Mouse (Mus musculus): ENCODE results near the gene Cd68. TPM values are rescaled to one million over a fixed set of nuclear protein-coding genes. Genes with fewer than 3 reads are reported as not detected.

Gene Cd68
- polyA plus RNA-seq (2015; fragmentation: Nextera tagmentation; extraction: Ambion mirVana) = 32.0 and 35.4 TPM in 2 replicates

- Histone ChIP-seq H3K9me3 (replicated peaks; ENCODE audit: control insufficient read depth, low read length) (no peaks in the 10 kb centered on the region), H3K4me1 (ENCODE audit: control insufficient read depth, low read depth, low read length) (peaks cover 33% of the 10 kb centered on the region), H3K36me3 (ENCODE audit: control insufficient read depth, insufficient read depth) (peaks cover 45% of the 10 kb centered on the region), H3K27ac (ENCODE audit: low read length) (peak within 1 kb of the TSS; percentile 45), H3K9ac (ENCODE audit: low read depth, low read length) (no peak within 1 kb of the TSS), H3K27me3 (ENCODE audit: control insufficient read depth, insufficient read depth, low read depth, low read length) (no peaks in the 10 kb centered on the region), H3K4me2 (ENCODE audit: low read depth, low read length) (no peak within 1 kb of the TSS; the same call in 1 of the 2 replicates), H3K4me3 (ENCODE audit: low read depth, low read length) (no peak within 1 kb of the TSS)
- 22% methylated on average over 7 of the region's 7 CpGs for WGBS (ENCODE audit: insufficient replicate concordance)
- no peak for ATAC-seq (ENCODE audit: low read depth)
Measured at GRCm38 (mm10) chr11:69665961-69666664, at the start of gene Cd68. Cd68 (minus strand) TSS chr11:69666153.

GRCm38 (mm10) chr11:69715482-69715881 is 49.5 kb upstream of the Cd68 start:
- Histone ChIP-seq H3K27ac (ENCODE audit: low read length) (peak overlapping the region; percentile 9; the same call in 1 of the 2 replicates), H3K27me3 (ENCODE audit: control insufficient read depth, insufficient read depth, low read depth, low read length) (no peaks in the 10 kb centered on the region), H3K4me3 (ENCODE audit: low read depth, low read length) (no peak overlapping the region), H3K4me2 (ENCODE audit: low read depth, low read length) (no peak overlapping the region), H3K9me3 (replicated peaks; ENCODE audit: control insufficient read depth, low read length) (no peaks in the 10 kb centered on the region), H3K9ac (ENCODE audit: low read depth, low read length) (no peak overlapping the region), H3K36me3 (ENCODE audit: control insufficient read depth, insufficient read depth) (no peaks in the 10 kb centered on the region), H3K4me1 (ENCODE audit: control insufficient read depth, low read depth, low read length) (peaks cover 28% of the 10 kb centered on the region)
- no peak for ATAC-seq (ENCODE audit: low read depth)
- WGBS (ENCODE audit: insufficient replicate concordance) = 59% methylated on average over 9 of the region's 9 CpGs

DNA sequence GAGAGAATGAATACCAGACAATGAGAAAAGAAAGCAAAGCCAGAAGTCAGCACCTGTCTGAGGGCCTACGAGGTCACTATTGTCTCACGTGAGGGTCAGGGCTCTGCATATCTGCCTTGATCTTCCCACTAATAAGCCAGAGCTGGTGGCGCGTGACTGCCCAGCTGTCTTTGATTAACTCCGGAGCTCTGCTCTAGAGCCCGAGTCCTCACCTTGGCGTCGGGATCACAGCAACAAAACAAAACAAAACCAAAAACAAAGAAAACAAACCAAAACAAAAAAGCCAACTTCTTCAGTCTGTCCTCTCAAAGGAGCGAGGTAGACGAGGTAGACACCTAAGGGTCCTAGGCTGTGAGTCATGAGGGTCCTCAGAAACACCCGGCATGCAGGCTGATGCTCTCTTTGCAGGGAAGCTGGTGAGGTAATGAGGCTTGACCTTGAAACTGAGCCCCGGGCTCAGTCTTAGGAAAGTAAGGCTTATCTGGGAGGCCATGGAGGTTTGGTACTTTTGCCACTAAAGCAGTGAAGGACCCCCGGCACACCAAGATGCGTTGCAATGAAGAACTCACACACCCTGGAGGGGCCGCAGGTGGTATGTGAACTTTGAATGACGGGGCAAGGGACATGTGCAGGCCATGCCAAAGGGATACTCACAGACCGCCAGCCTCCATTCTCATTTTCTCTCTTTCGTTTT is 48.8 kb upstream of the Cd68 start:
- 79% methylated on average over 18 of the region's 18 CpGs for WGBS (ENCODE audit: insufficient replicate concordance)
- no peak overlapping the region for H3K9ac ChIP-seq (ENCODE audit: low read depth, low read length)
- peaks cover 35% of the 10 kb centered on the region for H3K4me1 ChIP-seq (ENCODE audit: control insufficient read depth, low read depth, low read length)
- H3K27me3 ChIP-seq (ENCODE audit: control insufficient read depth, insufficient read depth, low read depth, low read length) = no peaks in the 10 kb centered on the region
- H3K27ac ChIP-seq (ENCODE audit: low read length) = no peak overlapping the region
- H3K9me3 ChIP-seq (replicated peaks; ENCODE audit: control insufficient read depth, low read length) = no peaks in the 10 kb centered on the region
- H3K4me2 ChIP-seq (ENCODE audit: low read depth, low read length) = no peak overlapping the region
- no peak for ATAC-seq (ENCODE audit: low read depth)
- H3K4me3 ChIP-seq (ENCODE audit: low read depth, low read length) = no peak overlapping the region
- no peaks in the 10 kb centered on the region for H3K36me3 ChIP-seq (ENCODE audit: control insufficient read depth, insufficient read depth)

- H3K27ac ChIP-seq (ENCODE audit: low read length) = no peak overlapping the region
- WGBS (ENCODE audit: insufficient replicate concordance) = 75% methylated on average over 20 of the region's 20 CpGs
- no peak overlapping the region for H3K4me3 ChIP-seq (ENCODE audit: low read depth, low read length)
- no peaks in the 10 kb centered on the region for H3K36me3 ChIP-seq (ENCODE audit: control insufficient read depth, insufficient read depth)
- no peak overlapping the region for H3K9ac ChIP-seq (ENCODE audit: low read depth, low read length)
- no peaks in the 10 kb centered on the region for H3K27me3 ChIP-seq (ENCODE audit: control insufficient read depth, insufficient read depth, low read depth, low read length)
- no peak for ATAC-seq (ENCODE audit: low read depth)
- H3K4me2 ChIP-seq (ENCODE audit: low read depth, low read length) = no peak overlapping the region
- no peaks in the 10 kb centered on the region for H3K9me3 ChIP-seq (replicated peaks; ENCODE audit: control insufficient read depth, low read length)
- H3K4me1 ChIP-seq (ENCODE audit: control insufficient read depth, low read depth, low read length) = peaks cover 25% of the 10 kb centered on the region
Measured at GRCm38 (mm10) chr11:69712954-69713672, 47.2 kb upstream of the Cd68 start.

GRCm38 (mm10) chr11:69711082-69711481 is 45.1 kb upstream of the Cd68 start:
- ATAC-seq (ENCODE audit: low read depth) = no peak
- no peak overlapping the region for H3K4me2 ChIP-seq (ENCODE audit: low read depth, low read length)
- no peak overlapping the region for H3K27ac ChIP-seq (ENCODE audit: low read length)
- no peak overlapping the region for H3K9ac ChIP-seq (ENCODE audit: low read depth, low read length)
- WGBS (ENCODE audit: insufficient replicate concordance) = 64% methylated on average over 2 of the region's 2 CpGs
- H3K4me1 ChIP-seq (ENCODE audit: control insufficient read depth, low read depth, low read length) = peaks cover 14% of the 10 kb centered on the region
- no peak overlapping the region for H3K4me3 ChIP-seq (ENCODE audit: low read depth, low read length)
- H3K27me3 ChIP-seq (ENCODE audit: control insufficient read depth, insufficient read depth, low read depth, low read length) = no peaks in the 10 kb centered on the region
- H3K36me3 ChIP-seq (ENCODE audit: control insufficient read depth, insufficient read depth) = no peaks in the 10 kb centered on the region
- H3K9me3 ChIP-seq (replicated peaks; ENCODE audit: control insufficient read depth, low read length) = no peaks in the 10 kb centered on the region

DNA sequence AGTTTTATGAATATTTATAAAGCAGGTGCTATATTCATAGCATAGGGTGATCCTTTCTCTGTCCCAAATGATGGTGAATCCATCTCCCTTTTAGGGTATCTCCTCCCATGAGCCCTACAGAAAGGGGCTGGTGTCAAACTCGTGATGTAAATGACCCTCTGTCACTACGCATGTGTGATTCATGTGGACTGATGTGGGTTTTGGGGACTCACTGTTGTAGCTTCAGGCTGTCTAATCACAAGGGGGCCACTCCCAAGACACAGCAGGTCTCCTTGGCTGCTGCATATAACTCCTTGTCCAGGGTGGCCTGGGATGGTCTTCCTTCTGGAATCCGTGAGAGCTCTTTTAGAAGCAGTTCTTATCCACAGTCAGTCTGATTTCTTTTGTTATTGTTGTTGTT is 44.5 kb upstream of the Cd68 start:
- Histone ChIP-seq H3K4me2 (ENCODE audit: low read depth, low read length) (no peak overlapping the region), H3K9me3 (replicated peaks; ENCODE audit: control insufficient read depth, low read length) (no peaks in the 10 kb centered on the region), H3K9ac (ENCODE audit: low read depth, low read length) (no peak overlapping the region), H3K36me3 (ENCODE audit: control insufficient read depth, insufficient read depth) (no peaks in the 10 kb centered on the region), H3K4me3 (ENCODE audit: low read depth, low read length) (no peak overlapping the region), H3K27me3 (ENCODE audit: control insufficient read depth, insufficient read depth, low read depth, low read length) (no peaks in the 10 kb centered on the region), H3K4me1 (ENCODE audit: control insufficient read depth, low read depth, low read length) (peaks cover 12% of the 10 kb centered on the region), H3K27ac (ENCODE audit: low read length) (0 out of 2 replicates have a peak overlapping the region, but pooled peaks have one; percentile 13)
- ATAC-seq (ENCODE audit: low read depth) = no peak
- 55% methylated on average over 3 of the region's 3 CpGs for whole genome bisulfite sequencing (ENCODE audit: insufficient replicate concordance)

DNA sequence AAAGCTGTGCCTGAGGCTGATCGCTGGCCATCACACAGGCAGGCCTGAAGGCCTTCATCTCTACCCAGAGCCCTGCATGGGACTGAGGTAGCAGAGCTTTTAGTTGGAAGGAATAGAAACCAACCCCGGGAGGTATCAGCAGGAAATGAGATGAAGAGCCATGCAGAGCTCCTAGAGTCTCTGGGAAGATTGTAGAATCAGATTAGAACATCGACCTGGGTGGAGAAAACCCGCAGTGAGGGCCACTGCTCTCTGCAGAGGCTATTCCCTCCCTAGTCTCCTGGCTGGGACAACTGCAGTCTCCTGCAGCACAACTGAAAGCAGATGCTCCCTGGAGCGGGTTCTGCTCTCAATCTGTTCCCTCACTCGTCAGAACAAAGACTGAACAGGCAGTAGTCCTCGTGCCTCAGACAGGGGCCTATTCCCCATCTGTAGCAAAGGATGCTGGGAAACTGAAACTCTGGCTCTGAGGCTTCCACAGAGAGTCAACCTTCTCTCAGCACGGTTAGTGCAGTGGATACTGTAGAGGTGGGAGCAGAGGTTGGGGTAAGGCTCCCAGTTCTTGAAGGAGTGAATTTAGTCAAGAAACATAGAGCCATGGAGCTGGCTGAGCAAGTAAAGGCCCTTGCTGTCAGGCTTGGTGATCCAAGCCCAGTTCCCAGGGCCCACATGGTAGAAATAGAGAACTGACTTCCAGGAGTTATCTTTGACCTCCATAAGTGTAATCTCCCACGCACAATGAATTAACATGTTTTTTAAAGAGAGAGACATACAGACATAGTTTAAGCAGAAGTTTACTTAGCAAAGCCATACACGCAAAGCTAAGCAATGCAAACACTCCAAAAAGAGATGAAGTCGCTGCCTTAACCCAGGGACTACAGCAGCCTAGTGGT is 43.8 kb upstream of the Cd68 start:
- H3K4me3 ChIP-seq (ENCODE audit: low read depth, low read length) = no peak overlapping the region
- H3K9ac ChIP-seq (ENCODE audit: low read depth, low read length) = no peak overlapping the region
- H3K36me3 ChIP-seq (ENCODE audit: control insufficient read depth, insufficient read depth) = no peaks in the 10 kb centered on the region
- 0 out of 2 replicates have a peak overlapping the region, but pooled peaks have one; percentile 13 for H3K27ac ChIP-seq (ENCODE audit: low read length)
- no peak overlapping the region for H3K4me2 ChIP-seq (ENCODE audit: low read depth, low read length)
- WGBS (ENCODE audit: insufficient replicate concordance) = 41% methylated on average over 11 of the region's 11 CpGs
- H3K27me3 ChIP-seq (ENCODE audit: control insufficient read depth, insufficient read depth, low read depth, low read length) = no peaks in the 10 kb centered on the region
- H3K4me1 ChIP-seq (ENCODE audit: control insufficient read depth, low read depth, low read length) = peaks cover 12% of the 10 kb centered on the region
- ATAC-seq (ENCODE audit: low read depth) = peak; percentile 21; the same call in 1 of the 2 replicates
- no peaks in the 10 kb centered on the region for H3K9me3 ChIP-seq (replicated peaks; ENCODE audit: control insufficient read depth, low read length)

DNA sequence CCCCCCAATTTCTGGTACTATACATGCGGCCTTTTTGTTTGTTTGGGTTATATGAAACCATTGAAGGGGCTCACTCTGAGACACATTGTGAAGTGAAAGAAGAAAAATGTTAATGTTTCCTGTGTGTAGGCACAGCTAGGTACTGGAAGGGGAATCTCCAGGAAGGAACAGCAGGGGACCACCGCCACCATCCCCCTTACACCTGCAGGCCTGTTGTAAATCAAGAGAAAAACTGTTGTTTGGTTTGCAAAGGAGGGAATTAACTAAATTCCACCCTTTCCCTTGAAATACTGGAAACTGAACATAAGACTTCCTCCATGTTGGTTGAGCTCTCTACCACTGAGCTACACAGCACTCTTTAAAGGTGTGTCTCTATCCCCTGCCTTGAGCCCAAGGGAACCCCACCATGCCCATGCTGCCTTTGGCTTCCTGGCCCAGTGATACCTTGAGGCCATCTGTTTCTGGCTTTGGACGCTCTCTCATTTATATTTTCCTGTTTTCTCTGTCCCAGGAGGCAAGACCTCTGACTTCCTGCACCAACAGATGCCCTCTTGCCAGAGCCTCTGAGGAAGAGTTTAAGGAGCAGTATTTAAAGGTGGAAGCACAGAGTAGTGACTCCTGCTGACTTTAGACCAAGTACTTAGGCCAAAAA is 42.8 kb upstream of the Cd68 start:
- 75% methylated on average over 3 of the region's 3 CpGs for WGBS (ENCODE audit: insufficient replicate concordance)
- ATAC-seq (ENCODE audit: low read depth) = no peak
- Histone ChIP-seq H3K4me2 (ENCODE audit: low read depth, low read length) (no peak overlapping the region), H3K36me3 (ENCODE audit: control insufficient read depth, insufficient read depth) (no peaks in the 10 kb centered on the region), H3K27ac (ENCODE audit: low read length) (no peak overlapping the region), H3K9me3 (replicated peaks; ENCODE audit: control insufficient read depth, low read length) (no peaks in the 10 kb centered on the region), H3K27me3 (ENCODE audit: control insufficient read depth, insufficient read depth, low read depth, low read length) (no peaks in the 10 kb centered on the region), H3K9ac (ENCODE audit: low read depth, low read length) (no peak overlapping the region), H3K4me1 (ENCODE audit: control insufficient read depth, low read depth, low read length) (peaks cover 12% of the 10 kb centered on the region), H3K4me3 (ENCODE audit: low read depth, low read length) (no peak overlapping the region)
